Mouse (Mus musculus) cerebellum, adult 18-20 months (tissue): Measurements from ENCODE around the gene Foxp2.

Experiments used
- DNase-seq, 2 experiments: peaks; one replicate each; pipeline ENCODE4 v3.0.0; 2021

Foxp2 gene

GRCm38 (mm10) chr6:15120916-15121315 lies 219.8 kb downstream of the Foxp2 start:
- no peak for DNase-seq

DNA sequence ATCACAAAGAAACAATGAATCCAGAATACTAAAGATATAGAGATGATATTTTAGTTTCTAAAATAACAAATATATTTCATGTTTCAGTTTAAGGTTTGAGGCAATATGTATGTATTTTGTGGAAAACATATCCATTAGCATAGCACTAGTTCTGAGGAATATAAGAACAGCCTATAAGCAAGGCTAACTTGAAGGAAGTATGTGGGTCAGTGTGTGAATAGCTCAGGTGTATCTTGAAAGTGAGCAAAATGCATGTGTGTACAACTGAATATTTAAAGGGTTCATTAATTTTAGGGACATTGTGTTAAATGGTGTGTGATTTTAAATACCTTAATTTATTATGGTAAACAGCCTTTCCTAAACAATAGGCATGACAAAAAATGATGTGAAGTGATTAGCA lies 220.2 kb downstream of the Foxp2 start:
- DNase-seq, result no peak

GRCm38 (mm10) chr6:15130142-15130541 lies 229.0 kb downstream of the Foxp2 start:
- DNase-seq, result no peak

GRCm38 (mm10) chr6:15142094-15142493 lies 240.9 kb downstream of the Foxp2 start:
- no peak for DNase-seq

DNA sequence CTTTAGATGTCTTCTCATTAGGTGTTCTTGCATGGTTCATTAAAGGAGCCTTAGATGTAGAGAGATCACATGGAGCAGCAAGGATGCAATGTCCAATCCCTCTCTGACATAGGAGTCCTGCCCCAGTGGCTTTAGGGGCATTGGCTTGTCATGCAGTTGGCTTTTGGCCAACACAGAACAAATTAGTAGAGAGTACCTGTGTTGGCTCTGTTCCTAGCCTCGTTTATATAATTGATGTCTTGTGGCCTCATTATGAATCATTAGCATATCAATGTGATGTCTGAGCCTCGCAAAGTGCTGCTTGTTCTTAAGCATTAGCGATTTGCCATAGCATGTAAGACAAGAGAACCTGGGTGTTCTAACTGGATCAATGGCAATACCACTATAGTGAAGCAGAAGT lies 250.5 kb downstream of the Foxp2 start:
- no peak for DNase-seq

DNA sequence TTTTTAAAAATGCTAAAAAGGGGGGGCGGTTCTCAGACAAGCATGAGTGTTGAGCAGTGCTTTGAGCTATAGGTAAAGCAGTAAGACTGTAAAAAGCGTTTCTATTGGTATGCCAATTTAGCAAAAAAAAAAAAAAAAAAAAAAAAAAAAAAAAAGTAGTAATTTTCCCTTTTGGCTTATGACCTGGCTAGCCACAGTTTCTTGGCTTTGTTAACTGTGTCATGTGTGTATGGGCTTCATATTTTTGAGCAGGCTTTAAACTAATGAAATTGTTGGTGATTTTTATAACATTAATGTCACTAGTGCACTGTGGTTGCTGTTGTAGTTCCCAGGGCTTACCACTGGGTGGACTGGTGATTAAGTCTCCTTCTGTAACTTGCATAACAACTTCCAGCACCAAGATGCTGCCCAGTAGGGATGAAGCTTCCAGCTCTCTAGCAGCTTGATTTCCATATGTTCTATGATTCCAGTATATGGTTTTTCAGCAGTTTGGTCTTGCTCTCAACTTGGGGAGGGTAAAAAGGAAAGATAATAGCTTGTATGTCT lies 262.4 kb downstream of the Foxp2 start:
- no peak for DNase-seq

DNA sequence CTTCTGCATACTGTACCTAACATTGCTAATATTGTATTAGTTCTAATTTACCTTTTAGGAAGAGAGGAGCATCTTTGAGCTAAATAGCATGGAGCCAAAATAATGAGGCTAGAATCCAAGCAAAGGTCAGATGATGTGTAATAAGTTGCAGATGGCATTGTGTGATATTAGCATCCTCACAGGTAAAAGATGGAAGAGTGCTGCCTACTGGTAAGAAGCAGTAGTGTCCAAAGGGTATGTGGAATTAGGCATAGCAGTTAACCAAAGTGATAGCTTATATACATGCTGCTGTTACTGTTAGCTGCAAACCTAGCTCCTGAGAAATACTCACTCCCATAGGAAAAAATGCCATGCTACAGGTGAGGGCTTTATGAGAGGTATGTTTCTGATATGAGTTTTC lies 275.6 kb downstream of the Foxp2 start:
- DNase-seq, result no peak

DNA sequence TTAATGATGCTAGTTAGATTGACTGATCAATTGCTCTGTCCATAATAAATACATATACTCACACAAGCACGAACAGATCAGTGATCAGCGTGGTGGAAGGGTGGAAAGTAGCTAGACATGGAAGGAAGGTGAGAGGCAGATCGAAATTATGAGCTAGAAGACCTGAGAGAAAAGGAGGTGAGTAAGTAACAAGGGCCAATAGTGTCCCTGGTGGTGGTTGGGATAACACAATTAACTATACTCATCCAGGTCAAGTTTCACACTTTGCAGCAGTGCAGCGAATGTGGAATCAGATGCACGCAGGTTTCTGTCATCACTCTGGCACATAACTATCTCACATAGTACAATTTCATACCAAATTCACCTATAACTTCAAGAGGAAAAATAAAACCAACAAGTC lies 291.7 kb downstream of the Foxp2 start:
- no peak for DNase-seq

- no peak for DNase-seq
Measured at GRCm38 (mm10) chr6:15242176-15242942, 341.2 kb downstream of the Foxp2 start.

GRCm38 (mm10) chr6:15257393-15257792 lies 356.2 kb downstream of the Foxp2 start:
- no peak for DNase-seq

DNA sequence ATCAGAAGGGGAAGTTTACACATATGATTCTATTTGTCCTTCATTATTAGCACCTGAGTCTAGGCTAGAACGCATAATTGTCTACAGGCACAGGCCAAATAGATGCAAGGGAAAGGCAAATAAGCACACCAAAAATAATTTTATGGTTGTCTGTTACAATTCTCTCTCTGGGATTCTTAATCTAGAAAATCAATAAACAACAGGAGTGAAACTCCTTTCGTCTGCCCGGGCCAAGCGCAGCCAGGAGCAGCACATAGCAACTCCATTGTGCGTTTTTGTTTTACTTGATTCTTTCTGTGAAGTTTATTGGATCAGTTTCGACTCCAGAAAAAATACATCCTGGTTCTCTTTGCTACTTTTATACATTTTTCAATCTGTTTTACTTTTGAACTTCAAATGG lies 356.7 kb downstream of the Foxp2 start:
- no peak for DNase-seq

GRCm38 (mm10) chr6:15268136-15268535 lies 367.0 kb downstream of the Foxp2 start:
- no peak for DNase-seq

DNA sequence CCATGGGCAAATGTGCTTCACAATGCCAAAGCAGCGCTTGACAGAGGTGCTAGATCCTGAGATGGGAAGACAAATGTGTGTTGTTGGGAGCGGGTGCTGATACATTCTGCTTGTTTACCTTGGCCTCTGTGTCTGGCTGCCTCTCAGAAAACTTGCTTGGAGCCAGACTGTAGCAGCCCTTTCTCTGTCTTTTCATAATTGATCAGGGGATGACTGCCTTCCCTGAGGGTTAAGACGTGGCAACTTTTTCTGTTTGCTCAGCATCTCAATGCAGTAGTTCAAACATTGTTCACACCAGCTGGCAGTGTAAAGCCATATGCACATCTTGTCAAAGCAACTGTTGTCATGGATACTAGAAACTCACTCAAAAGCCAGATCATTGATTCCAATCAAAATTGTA lies 384.1 kb downstream of the Foxp2 start:
- no peak for DNase-seq

- no peak for DNase-seq
Measured at GRCm38 (mm10) chr6:15294081-15294480, 392.9 kb downstream of the Foxp2 start.

- no peak for DNase-seq
Measured at GRCm38 (mm10) chr6:15299279-15299678, 398.1 kb downstream of the Foxp2 start.

DNA sequence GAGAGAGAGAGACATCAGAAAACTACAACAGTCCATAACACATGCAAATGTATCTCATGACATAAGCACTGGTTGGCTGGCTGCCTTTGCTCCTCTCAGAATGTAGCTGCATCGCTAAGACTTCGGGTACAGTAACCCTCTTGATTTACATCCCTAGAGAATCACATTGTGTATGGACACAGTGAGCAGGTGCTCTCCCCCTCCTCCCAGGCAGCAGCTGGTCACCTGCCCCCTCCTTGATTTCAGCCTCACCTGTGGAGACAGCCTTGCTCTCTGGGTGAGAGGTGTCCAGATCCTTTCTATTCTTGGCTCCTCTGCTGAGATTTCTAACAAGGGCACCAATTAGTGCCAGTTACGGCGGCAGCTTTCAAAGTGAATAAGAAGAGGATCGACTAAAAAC lies 409.5 kb downstream of the Foxp2 start:
- DNase-seq, result no peak

DNA sequence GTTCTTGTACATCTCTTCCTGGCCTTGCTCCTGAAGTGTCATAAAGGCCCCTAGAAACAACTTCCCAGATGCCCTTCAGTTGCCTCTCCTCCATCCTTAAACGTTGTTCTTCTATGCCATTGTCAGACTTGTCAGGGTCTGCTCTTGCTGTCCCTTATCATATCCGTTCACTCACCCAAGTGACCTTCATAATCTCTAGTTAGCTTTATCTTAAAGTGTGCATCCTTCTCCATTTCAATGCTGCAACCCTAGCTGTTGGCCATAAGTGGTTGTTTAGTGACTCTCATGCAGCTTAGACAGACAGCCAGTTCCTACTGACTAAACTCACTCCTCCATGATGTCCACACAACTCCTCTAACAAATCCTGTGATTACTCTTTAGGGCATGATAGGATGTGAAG lies 415.8 kb downstream of the Foxp2 start:
- no peak for DNase-seq

GRCm38 (mm10) chr6:15318343-15318742 lies 417.2 kb downstream of the Foxp2 start:
- no peak for DNase-seq

DNA sequence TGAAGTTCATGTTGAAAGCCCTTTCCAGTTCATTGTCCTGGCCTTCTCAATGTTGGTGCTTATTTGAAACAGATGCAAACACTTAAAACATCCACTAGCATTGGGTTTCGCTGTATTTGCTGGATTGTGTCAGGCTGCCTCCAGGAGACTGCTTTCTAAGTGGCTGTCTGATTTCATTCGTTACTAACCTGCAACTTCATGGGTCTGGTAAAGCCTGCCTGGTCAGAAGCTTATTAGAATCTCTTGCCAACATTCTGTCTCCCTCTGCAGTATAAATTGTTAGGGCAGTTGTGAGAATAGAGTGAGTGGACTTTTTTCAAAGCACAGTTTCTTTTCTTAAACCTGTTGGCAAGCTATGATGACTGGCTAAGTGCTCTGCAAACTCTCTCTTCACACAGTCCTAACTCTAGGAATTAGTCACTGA lies 420.4 kb downstream of the Foxp2 start:
- DNase-seq, result no peak

DNA sequence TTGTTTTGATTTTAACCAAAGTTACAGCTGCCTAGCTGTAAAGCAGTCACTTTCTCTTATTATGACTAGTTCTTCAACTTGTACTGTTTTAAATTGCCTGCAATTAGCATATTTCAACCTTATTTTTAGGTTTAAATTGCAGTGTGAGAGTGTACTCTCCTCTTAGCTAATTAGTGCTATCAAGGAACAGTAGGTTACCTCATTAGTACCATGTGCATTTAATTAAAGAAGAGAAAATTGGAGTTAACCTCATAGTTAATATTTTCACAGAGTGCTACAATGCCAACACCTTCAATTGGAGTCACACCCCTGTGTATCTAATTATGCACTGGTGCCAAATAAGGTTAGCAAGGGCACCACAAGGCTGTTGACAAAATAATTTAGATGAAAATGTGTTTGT lies 421.9 kb downstream of the Foxp2 start:
- no peak for DNase-seq

GRCm38 (mm10) chr6:15347705-15348104 lies 446.6 kb downstream of the Foxp2 start:
- no peak for DNase-seq

DNA sequence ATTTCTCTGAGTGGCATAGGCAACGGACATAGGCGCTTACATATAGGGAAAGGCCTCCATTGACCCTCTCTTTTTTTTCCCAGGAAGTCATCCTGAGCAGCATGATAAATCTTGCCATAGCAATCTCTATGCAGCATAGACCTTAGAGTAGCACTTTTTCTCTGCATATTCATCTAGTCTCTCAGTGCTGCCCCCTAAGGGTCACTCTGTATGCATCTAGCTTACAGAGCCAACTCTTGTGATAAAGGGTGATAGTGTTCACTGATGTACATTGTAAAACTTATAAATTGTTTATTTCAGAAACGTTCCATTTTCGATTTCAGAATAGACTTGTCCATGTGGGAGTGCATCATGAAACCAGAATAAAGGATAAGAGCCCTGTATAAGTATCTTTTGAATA lies 454.7 kb downstream of the Foxp2 start:
- no peak for DNase-seq

DNA sequence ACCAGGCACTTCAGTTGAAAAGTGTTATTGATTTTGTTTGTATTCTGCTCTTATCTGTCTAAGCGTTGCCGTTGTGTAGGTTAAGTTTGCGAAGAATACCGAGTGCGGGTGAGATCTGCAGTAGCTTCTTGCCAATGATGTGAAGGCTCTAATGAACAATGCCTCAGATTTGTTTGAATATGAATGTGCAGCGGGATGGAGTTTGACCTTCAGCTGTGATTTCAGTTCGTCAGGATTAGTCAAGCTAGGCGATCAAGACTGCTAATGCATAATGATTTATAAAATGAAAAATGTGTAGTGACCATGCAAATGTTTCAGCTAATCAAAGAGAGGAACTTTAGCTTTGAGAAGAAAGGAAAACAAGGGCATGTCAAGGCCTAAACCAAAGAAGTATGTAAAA lies 469.1 kb downstream of the Foxp2 start:
- no peak for DNase-seq

- no peak for DNase-seq
Measured at GRCm38 (mm10) chr6:15370827-15371226, 469.7 kb downstream of the Foxp2 start.

GRCm38 (mm10) chr6:15373621-15374020 lies 472.5 kb downstream of the Foxp2 start:
- no peak for DNase-seq
